Mouse (Mus musculus) splenic B cell, adult 2 months (primary cell): ENCODE results near the gene Crmp1.
A peak's percentile ranks its signal among the peaks of the same experiment; 100 is the strongest.

Experiments used
- DNase-seq: peaks from one replicate; pipeline ENCODE4 v3.0.0-alpha.2; 2011; ENCODE audit warnings: low read depth, low spot score
- H3K27me3 ChIP-seq: 2 replicates; pipeline ENCODE4 v1.6.1; 2012; ENCODE audit warnings: mild to moderate bottlenecking, low read length, moderate library complexity, mixed read lengths; ENCODE audit not compliant: control insufficient read depth, poor library complexity, insufficient read depth, severe bottlenecking
- H3K36me3 ChIP-seq: 2 replicates; pipeline ENCODE4 v1.6.1; 2012; ENCODE audit warnings: mild to moderate bottlenecking, low read length, moderate library complexity, mixed read lengths; ENCODE audit not compliant: control insufficient read depth, poor library complexity, insufficient read depth, severe bottlenecking

Gene Crmp1

GRCm38 (mm10) chr5:37246138-37246910, 4.6 kb downstream of the Crmp1 start:
- H3K36me3 ChIP-seq = no peaks in the 10 kb centered on the region
- no peak for DNase-seq
- peaks cover 3% of the 10 kb centered on the region; the same call in 1 of the 2 replicates for H3K27me3 ChIP-seq

- peaks cover 3% of the 10 kb centered on the region; the same call in 1 of the 2 replicates for H3K27me3 ChIP-seq
- no peak for DNase-seq
Observed at GRCm38 (mm10) chr5:37247456-37247855, 5.7 kb downstream of the Crmp1 start.

GRCm38 (mm10) chr5:37248870-37249269, 7.1 kb downstream of the Crmp1 start:
- Histone ChIP-seq H3K36me3 (no peaks in the 10 kb centered on the region), H3K27me3 (peaks cover 3% of the 10 kb centered on the region; the same call in 1 of the 2 replicates)
- DNase-seq = no peak

More at GRCm38 (mm10) chr5:37247456-37247855, 5.7 kb downstream of the Crmp1 start:
- no peaks in the 10 kb centered on the region for H3K36me3 ChIP-seq

GRCm38 (mm10) chr5:37251596-37251995, 9.9 kb downstream of the Crmp1 start:
- DNase-seq = no peak
- Histone ChIP-seq H3K27me3 (peaks cover 2% of the 10 kb centered on the region; the same call in 1 of the 2 replicates), H3K36me3 (no peaks in the 10 kb centered on the region)

GRCm38 (mm10) chr5:37252101-37252804, 10.5 kb downstream of the Crmp1 start:
- no peaks in the 10 kb centered on the region for H3K36me3 ChIP-seq
- H3K27me3 ChIP-seq = no peaks in the 10 kb centered on the region
- no peak for DNase-seq

GRCm38 (mm10) chr5:37254523-37254922, 12.8 kb downstream of the Crmp1 start:
- H3K27me3 ChIP-seq = no peaks in the 10 kb centered on the region
- no peak for DNase-seq
- no peaks in the 10 kb centered on the region for H3K36me3 ChIP-seq

GRCm38 (mm10) chr5:37256823-37257222, 15.1 kb downstream of the Crmp1 start:
- Histone ChIP-seq H3K36me3 (no peaks in the 10 kb centered on the region), H3K27me3 (no peaks in the 10 kb centered on the region)
- no peak for DNase-seq

- no peaks in the 10 kb centered on the region for H3K36me3 ChIP-seq
- no peak for DNase-seq
- H3K27me3 ChIP-seq = no peaks in the 10 kb centered on the region
Observed at GRCm38 (mm10) chr5:37257243-37257642, 15.5 kb downstream of the Crmp1 start.

GRCm38 (mm10) chr5:37261734-37262133, 20.0 kb downstream of the Crmp1 start:
- no peaks in the 10 kb centered on the region for H3K27me3 ChIP-seq
- no peak for DNase-seq
- no peaks in the 10 kb centered on the region for H3K36me3 ChIP-seq

- H3K27me3 ChIP-seq = no peaks in the 10 kb centered on the region
- DNase-seq = no peak
- H3K36me3 ChIP-seq = no peaks in the 10 kb centered on the region
Observed at GRCm38 (mm10) chr5:37263816-37264215, 22.1 kb downstream of the Crmp1 start.

- Histone ChIP-seq H3K36me3 (no peaks in the 10 kb centered on the region), H3K27me3 (no peaks in the 10 kb centered on the region)
- DNase-seq = no peak
Observed at GRCm38 (mm10) chr5:37281021-37281420, 39.3 kb downstream of the Crmp1 start.

- Histone ChIP-seq H3K27me3 (no peaks in the 10 kb centered on the region), H3K36me3 (no peaks in the 10 kb centered on the region)
- DNase-seq = peak; percentile 27
Observed at GRCm38 (mm10) chr5:37288374-37288773, 46.6 kb downstream of the Crmp1 start.

GRCm38 (mm10) chr5:37289236-37289635, 47.5 kb downstream of the Crmp1 start:
- DNase-seq = peak; percentile 20
- Histone ChIP-seq H3K27me3 (no peaks in the 10 kb centered on the region), H3K36me3 (no peaks in the 10 kb centered on the region)

- Histone ChIP-seq H3K36me3 (no peaks in the 10 kb centered on the region), H3K27me3 (no peaks in the 10 kb centered on the region)
- peak; percentile 4 for DNase-seq
Observed at GRCm38 (mm10) chr5:37290983-37291382, 49.2 kb downstream of the Crmp1 start.

- Histone ChIP-seq H3K36me3 (no peaks in the 10 kb centered on the region), H3K27me3 (no peaks in the 10 kb centered on the region)
- DNase-seq = no peak
Observed at GRCm38 (mm10) chr5:37296717-37297116, 55.0 kb downstream of the Crmp1 start.
